Mouse (Mus musculus) neural tube, embryonic 11.5 days (tissue): Measurements from ENCODE around the gene Alkbh7. TPM values are rescaled to one million over a fixed set of nuclear protein-coding genes. Genes with fewer than 3 reads are reported as not detected.

Experiments used
- ATAC-seq: fragments of 200-750 bp; cut with Nextera tagmentation; 2 replicates; pipeline ENCODE4 v1.8.0; 2017; ENCODE audit warnings: moderate number of reproducible peaks, mild to moderate bottlenecking, moderate TSS enrichment, moderate library complexity; ENCODE audit not compliant: insufficient read depth, low FRiP score, low TSS enrichment
- DNase-seq: peaks from one replicate; pipeline ENCODE4 v3.0.0-alpha.2; 2015; ENCODE audit warnings: low spot score
- H3K27ac ChIP-seq: fragments of 300-500 bp; sonication (generic); 2 replicates; pipeline ENCODE4 v1.5.1; 2014; ENCODE audit warnings: low read depth, mild to moderate bottlenecking, low read length
- H3K27me3 ChIP-seq: fragments of 300-500 bp; sonication (generic); 2 replicates; pipeline ENCODE4 v1.6.1; 2014; ENCODE audit warnings: mild to moderate bottlenecking, low read length, mixed read lengths; ENCODE audit not compliant: control insufficient read depth, insufficient read depth
- H3K36me3 ChIP-seq: fragments of 300-500 bp; sonication (generic); 2 replicates; pipeline ENCODE4 v1.6.1; 2014; ENCODE audit warnings: mild to moderate bottlenecking, low read length, moderate library complexity, mixed read lengths; ENCODE audit not compliant: control insufficient read depth, insufficient read depth
- H3K4me1 ChIP-seq: fragments of 300-500 bp; sonication (generic); 2 replicates; pipeline ENCODE4 v1.6.1; 2014; ENCODE audit warnings: low read length, mixed read lengths; ENCODE audit not compliant: control insufficient read depth, insufficient read depth
- H3K4me2 ChIP-seq: fragments of 300-500 bp; sonication (generic); 2 replicates; pipeline ENCODE4 v1.6.1; 2014; ENCODE audit warnings: low read depth, mild to moderate bottlenecking, moderate library complexity
- H3K4me3 ChIP-seq: fragments of 300-500 bp; sonication (generic); 2 replicates; pipeline ENCODE4 v1.5.1; 2014; ENCODE audit warnings: low read depth, low read length
- H3K9ac ChIP-seq: fragments of 300-500 bp; sonication (generic); 2 replicates; pipeline ENCODE4 v1.6.1; 2014; ENCODE audit warnings: mild to moderate bottlenecking, low read length
- H3K9me3 ChIP-seq: fragments of 300-500 bp; sonication (generic); 2 replicates; pipeline ENCODE4 v1.6.1; 2016; ENCODE audit warnings: low read length; ENCODE audit not compliant: control insufficient read depth
- WGBS: fragments of 180-500 bp; shearing (Covaris S2); extraction: QIAGEN DNeasy Blood & Tissue Kit; methylation state at CpG from one replicate; pipeline ENCODE4 v1.1.7; 2014; 5-methylcytosine and 5-hydroxymethylcytosine counted together
- polyA plus RNA-seq: library from polyadenylated mRNA; unstranded; fragments of >200 nt; fragmentation: Nextera tagmentation; extraction: Ambion mirVana; gene quantifications from 2 replicates; pipeline ENCODE4 v1.2.1, GENCODE M21; 2014

Alkbh7 gene
- polyA plus RNA-seq, 1 experiment from 2014 or later: 37.0 TPM

- Histone ChIP-seq H3K27ac (no peak overlapping the region), H3K27me3 (no peaks in the 10 kb centered on the region), H3K4me2 (no peak overlapping the region), H3K9ac (no peak overlapping the region), H3K36me3 (peaks cover 16% of the 10 kb centered on the region), H3K4me3 (no peak overlapping the region), H3K9me3 (no peaks in the 10 kb centered on the region), H3K4me1 (peaks cover 4% of the 10 kb centered on the region)
- ATAC-seq (no peak), DNase-seq (no peak)
- WGBS: 92% methylated on average over 13 of the region's 13 CpGs
Measured at GRCm38 (mm10) chr17:57007137-57007905, 10.2 kb downstream of the Alkbh7 start.

GRCm38 (mm10) chr17:57010911-57011235 is 13.7 kb downstream of the Alkbh7 start:
- 1% methylated on average over 19 of the region's 19 CpGs for WGBS

DNA sequence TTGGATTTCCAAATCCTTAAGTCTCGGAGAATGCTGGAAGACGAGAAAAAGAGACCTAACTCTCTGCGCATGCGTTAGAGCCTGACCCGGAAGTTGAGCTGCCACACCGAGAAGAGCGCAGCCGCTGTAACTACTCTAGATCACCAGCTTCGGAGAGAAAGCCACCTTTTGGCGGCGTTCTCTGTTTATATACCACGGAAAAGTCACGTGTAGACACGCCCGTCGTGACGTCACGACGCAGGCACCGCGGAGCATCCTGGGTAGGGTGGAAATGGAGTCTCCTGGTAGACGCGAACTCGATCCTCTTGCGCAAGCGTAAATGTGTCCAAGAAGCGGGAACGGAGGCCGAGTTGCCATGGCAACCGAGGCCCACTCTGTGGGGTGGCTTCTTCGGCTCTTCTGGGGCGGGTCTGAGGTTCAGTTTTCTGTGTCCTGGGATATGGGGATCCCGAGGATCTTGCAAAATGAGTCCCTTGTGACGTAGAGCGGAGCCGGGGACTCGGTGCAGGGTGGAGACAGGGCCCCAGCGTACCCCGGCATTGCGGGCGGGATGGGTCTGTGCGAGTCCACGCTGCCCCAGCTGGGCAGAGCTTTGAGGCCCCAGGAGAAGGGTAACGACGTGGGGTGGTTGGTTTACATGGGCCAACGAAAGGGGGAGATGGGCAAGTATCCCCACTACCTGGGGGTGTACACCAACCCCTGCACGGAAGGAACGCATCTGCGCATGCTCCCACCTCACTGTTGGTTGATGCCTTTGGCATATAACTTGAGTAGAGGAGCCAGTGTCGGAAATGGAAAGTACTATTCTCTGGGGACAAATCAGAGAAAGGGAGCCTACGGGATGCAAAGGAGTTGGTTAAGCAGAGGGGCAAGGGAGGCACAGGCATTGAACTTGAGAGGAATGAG is 14.3 kb downstream of the Alkbh7 start, which contains the start of the genes Gtf2f1 and Gm17949:
Gene Gtf2f1, minus strand, starts transcription at position 53 of the 906 bp plus-strand sequence.
Gene Gm17949, plus strand, starts transcription at position 234 of the 906 bp plus-strand sequence.
- Histone ChIP-seq H3K27me3 (no peaks in the 10 kb centered on the region), H3K4me3 (peak within 1 kb of the TSS; percentile 61), H3K27ac (peak within 1 kb of the TSS; percentile 78), H3K4me1 (peaks cover 4% of the 10 kb centered on the region), H3K36me3 (peaks cover 4% of the 10 kb centered on the region), H3K9me3 (no peaks in the 10 kb centered on the region), H3K9ac (peak within 1 kb of the TSS; percentile 81), H3K4me2 (peak within 1 kb of the TSS; percentile 90)
- ATAC-seq (peak; percentile 88), DNase-seq (peak; percentile 99)
- WGBS: under 1% methylated on average over 51 of the region's 51 CpGs

More at GRCm38 (mm10) chr17:57010911-57011235, 13.7 kb downstream of the Alkbh7 start:
- Histone ChIP-seq H3K9ac (peak overlapping the region; percentile 46), H3K27ac (no peak overlapping the region), H3K4me2 (peak overlapping the region; percentile 72), H3K9me3 (no peaks in the 10 kb centered on the region), H3K4me3 (peak overlapping the region; percentile 61), H3K27me3 (no peaks in the 10 kb centered on the region), H3K4me1 (peaks cover 4% of the 10 kb centered on the region), H3K36me3 (peaks cover 4% of the 10 kb centered on the region)
- peak; percentile 42 for ATAC-seq
- DNase-seq: no peak

DNA sequence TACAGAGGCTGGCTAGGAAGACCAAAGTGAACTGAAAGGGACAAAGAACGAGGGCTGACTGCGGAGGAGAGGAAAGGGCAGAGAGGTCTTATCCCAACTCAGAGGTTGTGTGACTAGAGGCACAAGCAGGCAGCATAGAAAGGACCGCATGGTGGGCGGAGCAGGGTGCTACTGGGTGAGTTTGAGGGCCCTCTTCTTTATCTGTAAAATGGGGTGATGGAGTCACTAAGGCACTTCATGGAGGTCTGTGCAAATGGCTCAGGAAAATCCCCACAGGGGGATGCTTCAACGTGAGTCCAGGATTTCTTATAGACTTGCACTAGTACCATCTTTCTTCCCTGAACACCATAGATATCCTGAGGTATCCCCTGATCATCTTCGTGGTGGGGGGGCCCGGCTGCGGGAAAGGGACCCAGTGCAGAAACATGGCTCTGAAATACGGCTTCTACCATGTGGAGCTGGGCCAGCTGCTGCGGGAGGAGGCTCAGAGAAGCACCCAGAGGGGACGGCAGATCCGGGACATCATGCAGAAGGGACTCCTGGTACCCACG is 15.2 kb downstream of the Alkbh7 start:
- H3K9me3 ChIP-seq: no peaks in the 10 kb centered on the region
- ATAC-seq: no peak

DNA sequence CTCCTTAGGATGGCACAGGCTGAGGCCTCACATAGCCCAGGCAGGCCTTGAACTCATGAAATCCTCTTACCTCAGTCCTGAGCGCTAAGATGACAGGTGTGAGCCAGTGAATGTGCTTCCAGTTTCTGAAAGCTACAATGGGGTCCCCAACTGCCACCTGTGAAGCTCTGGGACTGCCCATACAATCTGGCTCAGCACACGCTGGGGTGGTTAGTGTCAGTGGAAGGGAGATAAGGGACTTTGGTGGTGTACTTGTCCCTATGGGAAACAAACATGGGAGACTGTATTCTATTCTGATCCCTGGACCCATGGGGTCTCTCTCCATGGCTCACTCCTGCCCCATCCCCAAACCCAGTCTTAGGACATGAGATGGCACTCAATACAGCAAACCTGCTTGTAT is 22.6 kb downstream of the Alkbh7 start:
- Histone ChIP-seq H3K4me2 (no peak overlapping the region), H3K27ac (no peak overlapping the region), H3K9me3 (no peaks in the 10 kb centered on the region), H3K36me3 (peaks cover 26% of the 10 kb centered on the region), H3K27me3 (no peaks in the 10 kb centered on the region), H3K9ac (no peak overlapping the region), H3K4me1 (no peaks in the 10 kb centered on the region), H3K4me3 (no peak overlapping the region)
- no peak for ATAC-seq
- 82% methylated on average over 2 of the region's 2 CpGs for WGBS
- DNase-seq: no peak

More for the DNA sequence above, 15.2 kb downstream of the Alkbh7 start:
- DNase-seq: no peak
- Histone ChIP-seq H3K4me1 (peaks cover 4% of the 10 kb centered on the region), H3K9ac (peak overlapping the region; percentile 81; the same call in 1 of the 2 replicates), H3K27me3 (no peaks in the 10 kb centered on the region), H3K4me2 (peak overlapping the region; percentile 90), H3K36me3 (no peaks in the 10 kb centered on the region; the same call in 1 of the 2 replicates), H3K4me3 (peak overlapping the region; percentile 61), H3K27ac (no peak overlapping the region)
- whole genome bisulfite sequencing: 70% methylated on average over 13 of the region's 13 CpGs

- ATAC-seq: no peak
- no peaks in the 10 kb centered on the region for H3K4me1 ChIP-seq
- no peaks in the 10 kb centered on the region for H3K27me3 ChIP-seq
- no peak overlapping the region for H3K9ac ChIP-seq
- H3K4me2 ChIP-seq: no peak overlapping the region
- no peak overlapping the region for H3K4me3 ChIP-seq
- DNase-seq: no peak
- H3K9me3 ChIP-seq: no peaks in the 10 kb centered on the region
- H3K36me3 ChIP-seq: peaks cover 38% of the 10 kb centered on the region
- H3K27ac ChIP-seq: no peak overlapping the region
- 90% methylated on average over 5 of the region's 5 CpGs for WGBS
Measured at GRCm38 (mm10) chr17:57020960-57021359, 23.8 kb downstream of the Alkbh7 start.

DNA sequence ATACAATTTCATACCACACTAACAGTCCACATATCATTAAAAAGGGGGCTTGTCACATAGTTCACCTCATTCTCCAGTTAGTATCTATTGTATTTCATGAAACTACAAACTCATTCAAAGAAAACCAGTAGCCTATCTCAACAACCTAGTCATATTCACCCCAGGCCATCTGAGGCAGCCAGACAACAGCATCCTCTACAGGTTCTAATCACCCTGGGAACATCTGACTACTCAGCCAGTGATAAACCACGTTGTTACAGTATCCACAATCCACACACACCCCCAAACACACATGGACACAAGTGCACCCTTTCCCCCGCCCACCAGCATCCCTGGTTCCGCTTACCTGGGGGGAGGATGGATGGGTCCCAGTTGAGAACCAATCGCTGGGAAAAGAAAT is 30.3 kb downstream of the Alkbh7 start:
- H3K27me3 ChIP-seq: no peaks in the 10 kb centered on the region
- peaks cover 11% of the 10 kb centered on the region for H3K4me1 ChIP-seq
- H3K9me3 ChIP-seq: no peaks in the 10 kb centered on the region
- no peak overlapping the region for H3K27ac ChIP-seq
- H3K9ac ChIP-seq: no peak overlapping the region
- no peak overlapping the region for H3K4me3 ChIP-seq
- H3K4me2 ChIP-seq: no peak overlapping the region
- DNase-seq (no peak), ATAC-seq (no peak)
- WGBS: 97% methylated on average over 4 of the region's 4 CpGs
- peaks cover 44% of the 10 kb centered on the region for H3K36me3 ChIP-seq

GRCm38 (mm10) chr17:57029691-57030090 is 32.6 kb downstream of the Alkbh7 start:
- H3K27me3 ChIP-seq: no peaks in the 10 kb centered on the region
- 34% methylated on average over 8 of the region's 8 CpGs for WGBS
- H3K9me3 ChIP-seq: no peaks in the 10 kb centered on the region
- no peak for DNase-seq
- peaks cover 26% of the 10 kb centered on the region for H3K36me3 ChIP-seq
- no peak overlapping the region for H3K27ac ChIP-seq
- peak overlapping the region; percentile 99 for H3K9ac ChIP-seq
- peak overlapping the region; percentile 96 for H3K4me3 ChIP-seq
- ATAC-seq: no peak
- H3K4me2 ChIP-seq: peak overlapping the region; percentile 86
- H3K4me1 ChIP-seq: peaks cover 11% of the 10 kb centered on the region
